Comparison of ENCODE assay signal across 16 mouse cellular contexts in the genomic region with DNA sequence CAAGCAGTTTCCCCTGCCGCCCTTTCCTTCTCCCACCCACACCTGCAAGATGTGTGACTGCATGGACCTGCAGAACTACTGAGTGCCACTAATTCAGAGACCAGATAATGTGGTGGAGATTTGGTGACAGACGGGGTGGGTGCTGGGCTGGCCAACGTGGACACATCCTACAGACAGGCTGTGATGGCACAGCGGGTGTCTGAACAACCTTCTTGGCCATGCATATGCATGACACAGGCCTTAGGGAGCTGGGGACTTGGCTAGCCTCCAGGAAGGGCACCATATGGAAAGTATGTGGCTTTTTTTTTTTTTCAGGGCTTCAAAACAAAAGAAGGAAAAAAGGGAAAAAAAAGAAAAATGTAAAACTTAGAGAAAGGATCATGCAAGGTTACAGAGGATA.
A peak's percentile ranks its signal among the peaks of the same experiment; 100 is the strongest.
DNase-seq lines count a peak whose midpoint lies in the region; ATAC-seq lines count a peak whose summit lies in the region.
"Had no signal": no experiment of that assay in that cellular context is flagged by ENCODE, and none has a peak within 500 bp of the region (broad histone marks: within the 10 kb centered on the region; RNA-seq: fewer than 3 reads in every experiment).

No protein-coding gene starts in this region.

- ATAC-seq in forebrain, embryonic 14.5 days: peak; percentile 54; the same call in 1 of the 2 replicates
- no peak for ATAC-seq in forebrain, embryonic 11.5 days (replicated peaks; ENCODE audit: low FRiP score)
- ATAC-seq in kidney, embryonic 15.5 days (replicated peaks; ENCODE audit: low FRiP score): no peak
- ATAC-seq: Patski had no signal

- peak; percentile 55 for DNase-seq in forebrain, embryonic 14.5 days (ENCODE audit: low spot score)
- no peak for DNase-seq in forebrain, embryonic 11.5 days (ENCODE audit: low spot score)
- peak; percentile 22 for DNase-seq in 3T3-L1 (ENCODE audit: low read depth, low spot score)
- DNase-seq in cerebellum, adult 9-10 months: peak; percentile 90
- peak; percentile 7 for DNase-seq in left cerebral cortex, adult 11 months (ENCODE audit: low spot score)
- no peak for DNase-seq in neural tube, embryonic 10.5 days (ENCODE audit: extremely low spot score, low spot score)
- DNase-seq in thymus, postnatal 25 days: no peak
- DNase-seq: gastrocnemius, postnatal 36 days; kidney, adult 9 months; liver; spleen, adult 18-20 months had no signal

- WGBS in forebrain, embryonic 14.5 days: 50% methylated on average over 4 of the region's 4 CpGs
- WGBS in forebrain, embryonic 11.5 days: 76% methylated on average over 4 of the region's 4 CpGs
- WGBS in kidney, embryonic 15.5 days: 80% methylated on average over 4 of the region's 4 CpGs

- no peaks in the 10 kb centered on the region for H3K9me3 ChIP-seq in forebrain, embryonic 14.5 days (replicated peaks; ENCODE audit: control insufficient read depth, low read length)
- no peaks in the 10 kb centered on the region for H3K9me3 ChIP-seq in forebrain, embryonic 11.5 days (ENCODE audit: control insufficient read depth, low read length)
- H3K9me3 ChIP-seq in kidney, embryonic 15.5 days (replicated peaks): 0 out of 2 replicates have a peak, but pooled peaks cover 2% of the 10 kb centered on the region
- H3K9me3 ChIP-seq: heart, embryonic 12.5 days; lung, embryonic 15.5 days had no signal

- no peaks in the 10 kb centered on the region for H3K27me3 ChIP-seq in forebrain, embryonic 14.5 days (replicated peaks; ENCODE audit: control insufficient read depth, insufficient read depth, low read length)
- no peaks in the 10 kb centered on the region for H3K27me3 ChIP-seq in forebrain, embryonic 11.5 days (ENCODE audit: control insufficient read depth, insufficient read depth, low read length)
- no peaks in the 10 kb centered on the region for H3K27me3 ChIP-seq in kidney, embryonic 15.5 days
- H3K27me3 ChIP-seq: heart, embryonic 12.5 days; lung, embryonic 15.5 days had no signal

- no peak overlapping the region for H3K27ac ChIP-seq in forebrain, embryonic 14.5 days (ENCODE audit: low read depth, low read length)
- no peak overlapping the region for H3K27ac ChIP-seq in forebrain, embryonic 11.5 days (ENCODE audit: low read depth, low read length)
- no peak overlapping the region for H3K27ac ChIP-seq in kidney, embryonic 15.5 days
- H3K27ac ChIP-seq: layer of hippocampus, adult 2 months; lung, embryonic 15.5 days had no signal

- H3K4me1 ChIP-seq in forebrain, embryonic 14.5 days (ENCODE audit: control insufficient read depth, insufficient read depth, low read length): 0 out of 2 replicates have a peak, but pooled peaks cover 4% of the 10 kb centered on the region
- H3K4me1 ChIP-seq in forebrain, embryonic 11.5 days (replicated peaks; ENCODE audit: control insufficient read depth, insufficient read depth, low read length): no peaks in the 10 kb centered on the region
- no peaks in the 10 kb centered on the region for H3K4me1 ChIP-seq in kidney, embryonic 15.5 days
- H3K4me1 ChIP-seq: lung, embryonic 15.5 days had no signal

- no peak overlapping the region for H3K4me2 ChIP-seq in forebrain, embryonic 14.5 days (ENCODE audit: low read length)
- no peak overlapping the region for H3K4me2 ChIP-seq in forebrain, embryonic 11.5 days (ENCODE audit: low read depth, low read length, severe bottlenecking)
- H3K4me2 ChIP-seq in kidney, embryonic 15.5 days: no peak overlapping the region
- H3K4me2 ChIP-seq: heart, embryonic 12.5 days; lung, embryonic 15.5 days had no signal

- no peak overlapping the region for H3K9ac ChIP-seq in forebrain, embryonic 14.5 days (ENCODE audit: low read length)
- no peak overlapping the region for H3K9ac ChIP-seq in forebrain, embryonic 11.5 days (ENCODE audit: low read length)
- H3K9ac ChIP-seq in kidney, embryonic 15.5 days: no peak overlapping the region
- H3K9ac ChIP-seq: heart, embryonic 12.5 days; lung, embryonic 15.5 days had no signal

- H3K36me3 ChIP-seq in forebrain, embryonic 14.5 days (ENCODE audit: control insufficient read depth, insufficient read depth, low read length): no peaks in the 10 kb centered on the region
- no peaks in the 10 kb centered on the region for H3K36me3 ChIP-seq in forebrain, embryonic 11.5 days (ENCODE audit: control insufficient read depth, insufficient read depth, low read length)
- H3K36me3 ChIP-seq in kidney, embryonic 15.5 days: no peaks in the 10 kb centered on the region
- H3K36me3 ChIP-seq: heart, embryonic 12.5 days; lung, embryonic 15.5 days had no signal

- H3K4me3 ChIP-seq in forebrain, embryonic 14.5 days (ENCODE audit: low read depth, low read length): no peak overlapping the region
- H3K4me3 ChIP-seq in forebrain, embryonic 11.5 days (ENCODE audit: low read depth, low read length): no peak overlapping the region
- no peak overlapping the region for H3K4me3 ChIP-seq in kidney, embryonic 15.5 days (replicated peaks)
- H3K4me3 ChIP-seq: heart, embryonic 12.5 days; layer of hippocampus, adult 2 months; lung, embryonic 15.5 days had no signal

Comparison
In these comparisons a context has a peak if more than half of its experiments do, and no peak if none do; other contexts are left out.
1. DNase-seq: peak in forebrain, embryonic 14.5 days (single experiment), 3T3-L1 (single experiment), cerebellum, adult 9-10 months (single experiment) and left cerebral cortex, adult 11 months (single experiment); none in forebrain, embryonic 11.5 days (single experiment), neural tube, embryonic 10.5 days (single experiment) and thymus, postnatal 25 days (single experiment).